ENCODE assay signal across 8 mouse cellular contexts in the genomic region with DNA sequence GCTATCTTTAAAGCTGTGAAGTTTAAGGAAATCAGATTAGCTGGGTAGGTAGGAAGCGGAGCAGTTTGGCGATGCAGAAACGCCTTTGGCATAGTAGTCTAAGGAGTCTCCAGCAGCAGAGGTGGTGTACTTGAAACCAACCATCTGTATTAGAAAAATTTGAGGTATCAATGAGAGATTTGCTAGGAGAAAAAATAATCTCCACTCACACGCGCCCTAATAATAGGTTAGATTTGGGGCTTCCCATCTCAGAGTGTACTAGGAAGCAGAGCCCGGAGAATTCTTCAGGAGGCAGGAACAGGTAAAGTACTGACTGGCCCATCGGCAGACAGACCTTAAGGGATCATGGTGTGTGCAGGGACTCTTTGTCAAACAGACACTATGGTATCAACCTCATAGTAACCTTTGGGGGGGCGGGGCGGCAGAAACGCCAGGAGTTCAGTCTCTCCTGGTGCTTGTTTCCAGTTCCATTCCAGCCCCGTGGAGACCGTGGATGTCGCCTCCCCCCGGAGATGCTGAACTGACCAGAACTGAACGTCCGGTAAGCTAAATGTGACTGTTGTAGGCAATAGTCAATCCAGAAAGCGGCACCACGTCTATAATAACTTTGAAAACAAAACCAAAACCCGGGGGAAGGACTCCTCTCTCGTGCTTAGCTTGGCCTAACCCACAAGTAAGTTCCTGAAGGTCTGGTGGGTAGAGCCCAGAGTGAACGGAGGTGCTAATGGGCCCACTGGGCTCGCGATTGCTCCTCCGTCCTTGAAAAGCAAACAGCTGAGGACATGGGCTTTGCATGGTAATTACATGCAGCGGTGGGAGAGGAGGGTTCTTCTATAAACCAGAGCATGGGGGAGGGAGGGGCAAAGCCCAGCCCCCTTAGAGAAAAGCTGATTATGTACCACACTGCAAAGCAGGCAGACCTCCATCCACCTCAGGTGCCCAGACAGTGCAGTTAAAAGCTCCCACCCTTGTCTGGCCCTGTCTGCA. TPM values are rescaled to one million over a fixed set of nuclear protein-coding genes. Genes with fewer than 3 reads are reported as not detected.
A peak's percentile ranks its signal among the peaks of the same experiment; 100 is the strongest.
DNase-seq lines count a peak whose midpoint lies in the region; ATAC-seq and TF ChIP-seq lines count a peak whose summit lies in the region.

No protein-coding gene starts in this region.

- no peaks in the 10 kb centered on the region for H3K4me1 ChIP-seq in lung, postnatal 0 days (ENCODE audit: insufficient read depth, low read depth, low read length)
- H3K4me1 ChIP-seq in forebrain, embryonic 11.5 days (replicated peaks; ENCODE audit: control insufficient read depth, insufficient read depth, low read length) = peaks cover 20% of the 10 kb centered on the region; the same call in 1 of the 2 replicates
- H3K4me1 ChIP-seq in limb, embryonic 14.5 days (ENCODE audit: control insufficient read depth, insufficient read depth, low read length) = peaks cover 12% of the 10 kb centered on the region

- no peaks in the 10 kb centered on the region for H3K36me3 ChIP-seq in lung, postnatal 0 days (ENCODE audit: insufficient read depth, low read length)
- H3K36me3 ChIP-seq in forebrain, embryonic 11.5 days (ENCODE audit: control insufficient read depth, insufficient read depth, low read length) = no peaks in the 10 kb centered on the region
- no peaks in the 10 kb centered on the region for H3K36me3 ChIP-seq in limb, embryonic 14.5 days (ENCODE audit: control insufficient read depth, insufficient read depth, low read length)

- H3K4me2 ChIP-seq in lung, postnatal 0 days (replicated peaks; ENCODE audit: low read depth, low read length) = peak overlapping the region; percentile 90
- H3K4me2 ChIP-seq in forebrain, embryonic 11.5 days (ENCODE audit: low read depth, low read length, severe bottlenecking) = peak overlapping the region; percentile 77
- peak overlapping the region; percentile 81 for H3K4me2 ChIP-seq in limb, embryonic 14.5 days (replicated peaks; ENCODE audit: low read depth, low read length, severe bottlenecking)

- H3K27me3 ChIP-seq in lung, postnatal 0 days (replicated peaks; ENCODE audit: insufficient read depth, low read length) = no peaks in the 10 kb centered on the region
- peaks cover 22% of the 10 kb centered on the region for H3K27me3 ChIP-seq in forebrain, embryonic 11.5 days (ENCODE audit: control insufficient read depth, insufficient read depth, low read length)
- peaks cover 22% of the 10 kb centered on the region for H3K27me3 ChIP-seq in limb, embryonic 14.5 days (ENCODE audit: control insufficient read depth, insufficient read depth, low read length)

- TF ChIP-seq CTCF in lung, postnatal 0 days (IDR thresholded peaks at IDR 0.05) = no peak

- H3K27ac ChIP-seq in lung, postnatal 0 days (ENCODE audit: low read length) = peak overlapping the region; percentile 85
- no peak overlapping the region for H3K27ac ChIP-seq in forebrain, embryonic 11.5 days (ENCODE audit: low read depth, low read length)
- H3K27ac ChIP-seq in limb, embryonic 14.5 days (replicated peaks; ENCODE audit: low read depth, low read length) = no peak overlapping the region

- peak overlapping the region; percentile 62 for H3K9ac ChIP-seq in lung, postnatal 0 days (replicated peaks; ENCODE audit: low read depth)
- no peak overlapping the region for H3K9ac ChIP-seq in forebrain, embryonic 11.5 days (ENCODE audit: low read length)
- 0 out of 2 replicates have a peak overlapping the region, but pooled peaks have one; percentile 49 for H3K9ac ChIP-seq in limb, embryonic 14.5 days (ENCODE audit: low read depth, low read length, severe bottlenecking)

- H3K4me3 ChIP-seq in lung, postnatal 0 days (ENCODE audit: low read depth, low read length) = peak overlapping the region; percentile 61
- peak overlapping the region; percentile 39; the same call in 1 of the 2 replicates for H3K4me3 ChIP-seq in forebrain, embryonic 11.5 days (ENCODE audit: low read depth, low read length)
- peak overlapping the region; percentile 51 for H3K4me3 ChIP-seq in limb, embryonic 14.5 days (replicated peaks; ENCODE audit: low read length)

- H3K9me3 ChIP-seq in lung, postnatal 0 days (ENCODE audit: low read length) = no peaks in the 10 kb centered on the region
- no peaks in the 10 kb centered on the region for H3K9me3 ChIP-seq in forebrain, embryonic 11.5 days (ENCODE audit: control insufficient read depth, low read length)
- no peaks in the 10 kb centered on the region for H3K9me3 ChIP-seq in limb, embryonic 14.5 days (ENCODE audit: control insufficient read depth, low read length)

- no peak for ATAC-seq in lung, postnatal 0 days
- peak; percentile 61 for ATAC-seq in forebrain, embryonic 11.5 days (replicated peaks; ENCODE audit: low FRiP score)
- ATAC-seq in limb, embryonic 14.5 days (ENCODE audit: low FRiP score, low read depth) = no peak
- no peak for ATAC-seq in megakaryocyte progenitor cell, adult 5-6 weeks (replicated peaks; ENCODE audit: poor library complexity)

- peak; percentile 20 for DNase-seq in lung, postnatal 0 days (ENCODE audit: low spot score)
- DNase-seq in lung, postnatal 10 days = no peak
- peak; percentile 67 for DNase-seq in forebrain, embryonic 11.5 days (ENCODE audit: low spot score)
- DNase-seq in limb, embryonic 14.5 days (ENCODE audit: low spot score) = no peak
- DNase-seq in retina, embryonic 14.5 days (ENCODE audit: low spot score) = peak; percentile 58
- no peak for DNase-seq in ovary, postnatal 14 days (ENCODE audit: low spot score)
- no peak for DNase-seq in layer of hippocampus, postnatal 14 days (ENCODE audit: low spot score in 2 of 2)

- TF ChIP-seq POLR2A in limb, embryonic 14.5 days (IDR thresholded peaks at IDR 0.05; ENCODE audit: borderline replicate concordance, extremely low read depth, insufficient read depth, insufficient read length) = no peak

- no peak for TF ChIP-seq EP300 in lung, postnatal 0 days (IDR thresholded peaks at IDR 0.05)

- 12% methylated on average over 25 of the region's 25 CpGs for WGBS in lung, postnatal 0 days
- WGBS in forebrain, embryonic 11.5 days = 6% methylated on average over 25 of the region's 25 CpGs
- 7% methylated on average over 25 of the region's 25 CpGs for WGBS in limb, embryonic 14.5 days

RNA-seq across cellular contexts. Expression of gene Ripply3, which starts 1.0 kb away (rescaled TPM):
- polyA plus RNA-seq in lung, postnatal 0 days (2015; fragmentation: Nextera tagmentation; extraction: Ambion mirVana) = 73.9 and 89.3 TPM in 2 replicates
- polyA plus RNA-seq in forebrain, embryonic 11.5 days (2014; fragmentation: Nextera tagmentation; extraction: Ambion mirVana) = 5.4 and 5.7 TPM in 2 replicates
- 2.3 and 2.9 TPM in 2 replicates for polyA plus RNA-seq in limb, embryonic 14.5 days (2012; rRNA removed)
- 5.2 TPM in 2 replicates for polyA plus RNA-seq in limb, embryonic 14.5 days (2014; fragmentation: Nextera tagmentation; extraction: Ambion mirVana)
- not detected for total RNA-seq in layer of hippocampus, postnatal 14 days (2021)
- 0.67 TPM in 1 of 2 replicates, not detected in the other for total RNA-seq in megakaryocyte progenitor cell, adult 5-6 weeks (2015)
- total RNA-seq in megakaryocyte progenitor cell, adult 5-6 weeks (2017) = not detected in 2 replicates

RNA-seq across cellular contexts. Expression of gene Hlcs, which starts 15.8 kb away (rescaled TPM):
- 4.6 and 5.0 TPM in 2 replicates for polyA plus RNA-seq in lung, postnatal 0 days (2015; fragmentation: Nextera tagmentation; extraction: Ambion mirVana)
- polyA plus RNA-seq in forebrain, embryonic 11.5 days (2014; fragmentation: Nextera tagmentation; extraction: Ambion mirVana) = 13.8 TPM in 2 replicates
- polyA plus RNA-seq in limb, embryonic 14.5 days (2012; rRNA removed) = 6.1 and 7.1 TPM in 2 replicates
- 6.3 and 6.4 TPM in 2 replicates for polyA plus RNA-seq in limb, embryonic 14.5 days (2014; fragmentation: Nextera tagmentation; extraction: Ambion mirVana)
- total RNA-seq in layer of hippocampus, postnatal 14 days (2021) = 10 to 100 TPM; 12.8 to 13.7 TPM
- 8.2 and 9.8 TPM in 2 replicates for total RNA-seq in megakaryocyte progenitor cell, adult 5-6 weeks (2015)
- total RNA-seq in megakaryocyte progenitor cell, adult 5-6 weeks (2017) = 4.3 and 6.0 TPM in 2 replicates

RNA-seq across cellular contexts. Expression of gene Ttc3, which starts 41.2 kb away (rescaled TPM):
- polyA plus RNA-seq in lung, postnatal 0 days (2015; fragmentation: Nextera tagmentation; extraction: Ambion mirVana) = 68.9 and 78.9 TPM in 2 replicates
- polyA plus RNA-seq in forebrain, embryonic 11.5 days (2014; fragmentation: Nextera tagmentation; extraction: Ambion mirVana) = 458 and 484 TPM in 2 replicates
- polyA plus RNA-seq in limb, embryonic 14.5 days (2012; rRNA removed) = 113 and 123 TPM in 2 replicates
- 294 and 297 TPM in 2 replicates for polyA plus RNA-seq in limb, embryonic 14.5 days (2014; fragmentation: Nextera tagmentation; extraction: Ambion mirVana)
- 100 to 1,000 TPM; 704 to 759 TPM for total RNA-seq in layer of hippocampus, postnatal 14 days (2021)
- 42.6 and 55.9 TPM in 2 replicates for total RNA-seq in megakaryocyte progenitor cell, adult 5-6 weeks (2015)
- total RNA-seq in megakaryocyte progenitor cell, adult 5-6 weeks (2017) = 113 and 168 TPM in 2 replicates

RNA-seq across cellular contexts. Expression of gene Pigp, which starts 42.5 kb away (rescaled TPM):
- 134 and 149 TPM in 2 replicates for polyA plus RNA-seq in lung, postnatal 0 days (2015; fragmentation: Nextera tagmentation; extraction: Ambion mirVana)
- 92.3 and 97.6 TPM in 2 replicates for polyA plus RNA-seq in forebrain, embryonic 11.5 days (2014; fragmentation: Nextera tagmentation; extraction: Ambion mirVana)
- 75.3 and 83.2 TPM in 2 replicates for polyA plus RNA-seq in limb, embryonic 14.5 days (2012; rRNA removed)
- 86.3 and 101 TPM in 2 replicates for polyA plus RNA-seq in limb, embryonic 14.5 days (2014; fragmentation: Nextera tagmentation; extraction: Ambion mirVana)
- total RNA-seq in layer of hippocampus, postnatal 14 days (2021) = 10 to 100 TPM; 48.1 to 50.9 TPM
- total RNA-seq in megakaryocyte progenitor cell, adult 5-6 weeks (2015) = 32.7 and 51.4 TPM in 2 replicates
- 9.1 and 18.1 TPM in 2 replicates for total RNA-seq in megakaryocyte progenitor cell, adult 5-6 weeks (2017)

Comparison
In these comparisons a context has a peak if more than half of its experiments do, and no peak if none do; other contexts are left out.
1. DNase-seq: peak in lung, postnatal 0 days (single experiment), forebrain, embryonic 11.5 days (single experiment) and retina, embryonic 14.5 days (single experiment); none in lung, postnatal 10 days (single experiment), limb, embryonic 14.5 days (single experiment), ovary, postnatal 14 days (single experiment) and layer of hippocampus, postnatal 14 days (0 of 2).
2. RNA of gene Ripply3, which starts 1.0 kb away (polyA plus RNA-seq): 73.9 to 89.3 TPM in lung, postnatal 0 days; 5.4 to 5.7 TPM in forebrain, embryonic 11.5 days and 2.3 to 5.2 TPM in limb, embryonic 14.5 days; every median in the first group is over 10 times any median in the second.
3. Peak in every context shown above with its lines, with median percentiles within 50 percentile points of each other: H3K4me2 ChIP-seq and H3K4me3 ChIP-seq.